Mouse (Mus musculus) heart, embryonic 16.5 days (tissue): ENCODE data around the gene Ccr2. TPM values are rescaled to one million over a fixed set of nuclear protein-coding genes. Genes with fewer than 3 reads are reported as not detected.

Source experiments
- ATAC-seq: fragments of 200-750 bp; cut with Nextera tagmentation; replicated peaks from 2 replicates; pipeline ENCODE4 v1.8.0; 2017; ENCODE audit warnings: moderate number of reproducible peaks; ENCODE audit not compliant: insufficient read depth, low FRiP score; ENCODE audit errors: extremely low read depth
- H3K27ac ChIP-seq: fragments of 300-500 bp; sonication (generic); 2 replicates; pipeline ENCODE4 v1.5.1; 2014; ENCODE audit warnings: mild to moderate bottlenecking, low read length, control low read depth, moderate library complexity
- H3K27me3 ChIP-seq: fragments of 300-500 bp; sonication (generic); 2 replicates; pipeline ENCODE4 v1.6.1; 2014; ENCODE audit warnings: low read length, mixed read lengths; ENCODE audit not compliant: control insufficient read depth, insufficient read depth
- H3K36me3 ChIP-seq: fragments of 300-500 bp; sonication (generic); 2 replicates; pipeline ENCODE4 v1.6.1; 2014; ENCODE audit not compliant: control insufficient read depth, insufficient read depth
- H3K4me1 ChIP-seq: fragments of 300-500 bp; sonication (generic); 2 replicates; pipeline ENCODE4 v1.6.1; 2014; ENCODE audit warnings: low read length, mixed read lengths; ENCODE audit not compliant: control insufficient read depth, insufficient read depth
- H3K4me2 ChIP-seq: fragments of 300-500 bp; sonication (generic); 2 replicates; pipeline ENCODE4 v1.6.1; 2014; ENCODE audit warnings: low read depth, mild to moderate bottlenecking, control low read depth, low read length
- H3K4me3 ChIP-seq: fragments of 300-500 bp; sonication (generic); 2 replicates; pipeline ENCODE4 v1.5.1; 2014; ENCODE audit warnings: mild to moderate bottlenecking, control low read depth, low read length
- H3K9ac ChIP-seq: fragments of 300-500 bp; sonication (generic); 2 replicates; pipeline ENCODE4 v1.6.1; 2014; ENCODE audit warnings: low read length, control low read depth
- H3K9me3 ChIP-seq: fragments of 300-500 bp; sonication (generic); replicated peaks from 2 replicates; pipeline ENCODE4 v1.6.1; 2016; ENCODE audit warnings: low read length; ENCODE audit not compliant: control insufficient read depth
- WGBS: fragments of 180-500 bp; shearing (Covaris S2); extraction: QIAGEN DNeasy Blood & Tissue Kit; methylation state at CpG from one replicate; pipeline ENCODE4 v1.1.7; 2014; 5-methylcytosine and 5-hydroxymethylcytosine counted together
- polyA plus RNA-seq: library from polyadenylated mRNA; unstranded; fragments of >200 nt; fragmentation: Nextera tagmentation; extraction: Ambion mirVana; gene quantifications from 2 replicates; pipeline ENCODE4 v1.2.1, GENCODE M21; 2015

The Ccr2 gene
- polyA plus RNA-seq, 1 experiment from 2014 or later: 2.8 TPM

GRCm38 (mm10) chr9:124111997-124112396 is 10.2 kb downstream of the Ccr2 start:
- no peak overlapping the region for H3K27ac ChIP-seq
- ATAC-seq: no peak
- H3K4me2 ChIP-seq: no peak overlapping the region
- no peaks in the 10 kb centered on the region for H3K36me3 ChIP-seq
- no peak overlapping the region for H3K9ac ChIP-seq
- H3K4me3 ChIP-seq: no peak overlapping the region
- WGBS: 54% methylated on average over 1 of the region's 1 CpGs
- H3K4me1 ChIP-seq: no peaks in the 10 kb centered on the region
- no peaks in the 10 kb centered on the region for H3K9me3 ChIP-seq
- no peaks in the 10 kb centered on the region for H3K27me3 ChIP-seq

GRCm38 (mm10) chr9:124112591-124113239 is 11.0 kb downstream of the Ccr2 start:
- Histone ChIP-seq H3K27me3 (no peaks in the 10 kb centered on the region), H3K9me3 (no peaks in the 10 kb centered on the region), H3K4me1 (no peaks in the 10 kb centered on the region), H3K27ac (no peak overlapping the region), H3K4me2 (no peak overlapping the region), H3K9ac (no peak overlapping the region), H3K4me3 (no peak overlapping the region), H3K36me3 (no peaks in the 10 kb centered on the region)
- no peak for ATAC-seq
- WGBS: 60% methylated on average over 1 of the region's 1 CpGs

GRCm38 (mm10) chr9:124113777-124114176 is 12.0 kb downstream of the Ccr2 start:
- H3K4me1 ChIP-seq: no peaks in the 10 kb centered on the region
- WGBS: 73% methylated on average over 1 of the region's 1 CpGs
- H3K27ac ChIP-seq: no peak overlapping the region
- no peaks in the 10 kb centered on the region for H3K36me3 ChIP-seq
- ATAC-seq: no peak
- no peak overlapping the region for H3K4me2 ChIP-seq
- no peak overlapping the region for H3K9ac ChIP-seq
- H3K9me3 ChIP-seq: no peaks in the 10 kb centered on the region
- H3K4me3 ChIP-seq: no peak overlapping the region
- H3K27me3 ChIP-seq: no peaks in the 10 kb centered on the region

GRCm38 (mm10) chr9:124118489-124118888 is 16.7 kb downstream of the Ccr2 start:
- H3K4me3 ChIP-seq: no peak overlapping the region
- no peaks in the 10 kb centered on the region for H3K27me3 ChIP-seq
- H3K9me3 ChIP-seq: no peaks in the 10 kb centered on the region
- H3K9ac ChIP-seq: no peak overlapping the region
- ATAC-seq: no peak
- H3K4me2 ChIP-seq: no peak overlapping the region
- H3K27ac ChIP-seq: no peak overlapping the region
- 90% methylated on average over 1 of the region's 1 CpGs for WGBS
- H3K36me3 ChIP-seq: no peaks in the 10 kb centered on the region
- H3K4me1 ChIP-seq: no peaks in the 10 kb centered on the region

- H3K4me2 ChIP-seq: no peak within 1 kb of the TSS
- no peaks in the 10 kb centered on the region for H3K9me3 ChIP-seq
- no peak within 1 kb of the TSS for H3K27ac ChIP-seq
- no peaks in the 10 kb centered on the region for H3K36me3 ChIP-seq
- 62% methylated on average over 3 of the region's 3 CpGs for WGBS
- no peaks in the 10 kb centered on the region for H3K4me1 ChIP-seq
- H3K9ac ChIP-seq: no peak within 1 kb of the TSS
- ATAC-seq: peak; percentile 28; the same call in 1 of the 2 replicates
- no peak within 1 kb of the TSS for H3K4me3 ChIP-seq
- no peaks in the 10 kb centered on the region for H3K27me3 ChIP-seq
Measured at GRCm38 (mm10) chr9:124121387-124122184, 19.8 kb downstream of the Ccr2 start, which contains the start of gene Ccr5. Gene Ccr5, plus strand, starts transcription at chr9:124121543.

- whole genome bisulfite sequencing: 78% methylated on average over 11 of the region's 11 CpGs
- no peak for ATAC-seq
- no peaks in the 10 kb centered on the region for H3K27me3 ChIP-seq
- no peaks in the 10 kb centered on the region for H3K9me3 ChIP-seq
- no peak overlapping the region for H3K4me3 ChIP-seq
- H3K4me1 ChIP-seq: no peaks in the 10 kb centered on the region
- H3K36me3 ChIP-seq: no peaks in the 10 kb centered on the region
- no peak overlapping the region; the same call in 1 of the 2 replicates for H3K27ac ChIP-seq
- H3K4me2 ChIP-seq: no peak overlapping the region
- no peak overlapping the region for H3K9ac ChIP-seq
Measured at GRCm38 (mm10) chr9:124125576-124125975, 23.8 kb downstream of the Ccr2 start.

GRCm38 (mm10) chr9:124126373-124126772 is 24.6 kb downstream of the Ccr2 start:
- Histone ChIP-seq H3K9me3 (no peaks in the 10 kb centered on the region), H3K4me3 (no peak overlapping the region), H3K27me3 (no peaks in the 10 kb centered on the region), H3K36me3 (no peaks in the 10 kb centered on the region), H3K27ac (peak overlapping the region; percentile 74), H3K9ac (peak overlapping the region; percentile 58), H3K4me1 (no peaks in the 10 kb centered on the region), H3K4me2 (no peak overlapping the region)
- ATAC-seq: 0 out of 2 replicates have a peak, but pooled peaks have one; percentile 45
- 18% methylated on average over 5 of the region's 5 CpGs for WGBS

GRCm38 (mm10) chr9:124127412-124127811 is 25.7 kb downstream of the Ccr2 start:
- no peak overlapping the region; the same call in 1 of the 2 replicates for H3K9ac ChIP-seq
- H3K27ac ChIP-seq: no peak overlapping the region
- H3K4me3 ChIP-seq: no peak overlapping the region
- ATAC-seq: no peak
- H3K27me3 ChIP-seq: no peaks in the 10 kb centered on the region
- H3K36me3 ChIP-seq: no peaks in the 10 kb centered on the region
- 34% methylated on average over 4 of the region's 4 CpGs for WGBS
- no peak overlapping the region for H3K4me2 ChIP-seq
- no peaks in the 10 kb centered on the region for H3K4me1 ChIP-seq
- H3K9me3 ChIP-seq: no peaks in the 10 kb centered on the region

GRCm38 (mm10) chr9:124128379-124128778 is 26.6 kb downstream of the Ccr2 start:
- ATAC-seq: no peak
- no peak overlapping the region for H3K27ac ChIP-seq
- no peaks in the 10 kb centered on the region for H3K36me3 ChIP-seq
- no peak overlapping the region for H3K4me3 ChIP-seq
- no peak overlapping the region for H3K4me2 ChIP-seq
- H3K27me3 ChIP-seq: no peaks in the 10 kb centered on the region
- no peaks in the 10 kb centered on the region for H3K4me1 ChIP-seq
- WGBS: 3% methylated on average over 1 of the region's 1 CpGs
- H3K9me3 ChIP-seq: no peaks in the 10 kb centered on the region
- H3K9ac ChIP-seq: no peak overlapping the region
